Mouse (Mus musculus): ENCODE measurements around the gene Ambra1. TPM values are rescaled to one million over a fixed set of nuclear protein-coding genes. Genes with fewer than 3 reads are reported as not detected.

The Ambra1 gene
- 6.2 and 6.7 TPM in 2 replicates for polyA plus RNA-seq (2015; fragmentation: Nextera tagmentation; extraction: Ambion mirVana)

GRCm38 (mm10) chr2:91729971-91730821 lies at the start of gene Ambra1:
TSS of gene Ambra1 (plus strand) at chr2:91730134.

GRCm38 (mm10) chr2:91710272-91711234 lies 19.4 kb upstream of the Ambra1 start, which contains the start of the genes Atg13 and Harbi1:
TSS of gene Atg13 (minus strand) at chr2:91710576.
TSS of gene Harbi1 (plus strand) at chr2:91710852.

GRCm38 (mm10) chr2:91926949-91927348 lies 197.0 kb downstream of the Ambra1 start, which contains the start of gene Chrm4:
TSS of gene Chrm4 (plus strand) at chr2:91927249.

GRCm38 (mm10) chr2:91932160-91932711 lies 202.3 kb downstream of the Ambra1 start, which contains the start of gene Mdk:
TSS of gene Mdk (minus strand) at chr2:91932297.

GRCm38 (mm10) chr2:91945483-91945882 lies 215.5 kb downstream of the Ambra1 start, which contains the start of gene Gm9821:
TSS of gene Gm9821 (plus strand) at chr2:91945703.

Small RNAs within 50 kb of the gene (microRNA-seq; reads per million reads assigned to microRNA genes)
- 0.10 to 0.21 reads per million in 2 experiments for gene Mir6999

Other genes with a start within 250 kb of the Ambra1 start
- 25.1 and 25.3 TPM in 2 replicates for gene Ckap5, start 203.4 kb upstream of the Ambra1 start, polyA plus RNA-seq (2015; fragmentation: Nextera tagmentation; extraction: Ambion mirVana)
- gene F2, start 93.7 kb upstream of the Ambra1 start, polyA plus RNA-seq (2015; fragmentation: Nextera tagmentation; extraction: Ambion mirVana), result 3.4 and 4.0 TPM in 2 replicates
- 4.0 and 4.1 TPM in 2 replicates for gene Zfp408, start 80.3 kb upstream of the Ambra1 start, polyA plus RNA-seq (2015; fragmentation: Nextera tagmentation; extraction: Ambion mirVana)
- gene Arhgap1, start 80.3 kb upstream of the Ambra1 start, polyA plus RNA-seq (2015; fragmentation: Nextera tagmentation; extraction: Ambion mirVana), result 38.7 and 49.7 TPM in 2 replicates
- 18.8 and 19.3 TPM in 2 replicates for gene Atg13, start 19.6 kb upstream of the Ambra1 start, polyA plus RNA-seq (2015; fragmentation: Nextera tagmentation; extraction: Ambion mirVana)
- 8.4 and 8.6 TPM in 2 replicates for gene Harbi1, start 19.3 kb upstream of the Ambra1 start, polyA plus RNA-seq (2015; fragmentation: Nextera tagmentation; extraction: Ambion mirVana)
- gene Chrm4, start 197.1 kb downstream of the Ambra1 start, polyA plus RNA-seq (2015; fragmentation: Nextera tagmentation; extraction: Ambion mirVana), result not detected in 2 replicates
- gene Mdk, start 202.2 kb downstream of the Ambra1 start, polyA plus RNA-seq (2015; fragmentation: Nextera tagmentation; extraction: Ambion mirVana), result 80.5 and 123 TPM in 2 replicates
- gene Gm9821, start 215.6 kb downstream of the Ambra1 start, polyA plus RNA-seq (2015; fragmentation: Nextera tagmentation; extraction: Ambion mirVana), result 0.83 and 1.0 TPM in 2 replicates
- 22.7 and 26.4 TPM in 2 replicates for gene Dgkz, start 245.7 kb downstream of the Ambra1 start, polyA plus RNA-seq (2015; fragmentation: Nextera tagmentation; extraction: Ambion mirVana)

All from skeletal muscle tissue, postnatal 0 days (tissue).